20 mouse cellular contexts compared by ENCODE assay signal in the genomic region with DNA sequence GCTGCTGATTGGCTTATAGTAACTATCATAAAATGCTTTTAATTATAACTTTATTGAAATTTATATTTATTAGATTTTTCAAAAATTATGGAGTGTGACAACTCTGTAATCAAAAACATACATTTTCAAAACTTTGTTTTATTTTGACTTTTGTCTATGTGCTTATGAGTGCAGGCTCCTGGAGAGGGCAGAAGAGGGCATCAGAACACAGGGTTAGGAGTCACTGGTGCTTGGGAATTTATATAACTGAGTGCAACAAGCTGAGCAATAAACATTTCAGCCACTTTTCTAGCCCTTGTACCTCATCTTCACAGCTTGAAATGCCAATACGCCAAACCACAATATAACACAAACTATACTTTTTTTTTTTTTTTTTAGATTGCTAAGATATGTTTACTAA.
DNase-seq lines count a peak whose midpoint lies in the region; ATAC-seq and TF ChIP-seq lines count a peak whose summit lies in the region.
"Had no signal": no experiment of that assay in that cellular context is flagged by ENCODE, and none has a peak within 500 bp of the region (broad histone marks: within the 10 kb centered on the region; RNA-seq: fewer than 3 reads in every experiment).

No protein-coding gene starts in this region.

- no peaks in the 10 kb centered on the region for H3K4me1 ChIP-seq in embryonic facial prominence, embryonic 11.5 days (ENCODE audit: control insufficient read depth, insufficient read depth, low read length)
- no peaks in the 10 kb centered on the region for H3K4me1 ChIP-seq in embryonic facial prominence, embryonic 10.5 days
- no peaks in the 10 kb centered on the region for H3K4me1 ChIP-seq in lung, postnatal 0 days (ENCODE audit: insufficient read depth, low read depth, low read length)
- no peaks in the 10 kb centered on the region for H3K4me1 ChIP-seq in embryonic facial prominence, embryonic 14.5 days (ENCODE audit: control insufficient read depth, insufficient read depth, low read length)
- H3K4me1 ChIP-seq: hindbrain, embryonic 12.5 days; neural tube, embryonic 15.5 days; stomach, embryonic 15.5 days had no signal

- 61% methylated on average over 1 of the region's 1 CpGs for WGBS in embryonic facial prominence, embryonic 11.5 days
- WGBS in embryonic facial prominence, embryonic 10.5 days, result 76% methylated on average over 1 of the region's 1 CpGs
- WGBS in lung, postnatal 0 days, result 71% methylated on average over 1 of the region's 1 CpGs
- WGBS in embryonic facial prominence, embryonic 14.5 days, result 78% methylated on average over 1 of the region's 1 CpGs

- no peaks in the 10 kb centered on the region for H3K27me3 ChIP-seq in embryonic facial prominence, embryonic 11.5 days (ENCODE audit: control insufficient read depth, insufficient read depth, low read length)
- H3K27me3 ChIP-seq in embryonic facial prominence, embryonic 10.5 days (replicated peaks; ENCODE audit: low read depth, poor library complexity, severe bottlenecking), result no peaks in the 10 kb centered on the region
- H3K27me3 ChIP-seq in lung, postnatal 0 days (replicated peaks; ENCODE audit: insufficient read depth, low read length), result no peaks in the 10 kb centered on the region
- no peaks in the 10 kb centered on the region for H3K27me3 ChIP-seq in embryonic facial prominence, embryonic 14.5 days (replicated peaks; ENCODE audit: control insufficient read depth, insufficient read depth, low read length)
- H3K27me3 ChIP-seq: hindbrain, embryonic 12.5 days; neural tube, embryonic 15.5 days; stomach, embryonic 15.5 days had no signal

- H3K27ac ChIP-seq in embryonic facial prominence, embryonic 11.5 days (replicated peaks; ENCODE audit: low read depth, low read length), result no peak overlapping the region
- no peak overlapping the region for H3K27ac ChIP-seq in embryonic facial prominence, embryonic 10.5 days (replicated peaks)
- H3K27ac ChIP-seq in lung, postnatal 0 days (ENCODE audit: low read length), result no peak overlapping the region
- H3K27ac ChIP-seq in embryonic facial prominence, embryonic 14.5 days (replicated peaks; ENCODE audit: low read depth, low read length), result no peak overlapping the region
- H3K27ac ChIP-seq: hindbrain, embryonic 12.5 days; neural tube, embryonic 15.5 days; stomach, embryonic 15.5 days had no signal

- no peaks in the 10 kb centered on the region for H3K9me3 ChIP-seq in embryonic facial prominence, embryonic 11.5 days (replicated peaks; ENCODE audit: control insufficient read depth, low read length)
- H3K9me3 ChIP-seq in embryonic facial prominence, embryonic 10.5 days, result no peaks in the 10 kb centered on the region
- H3K9me3 ChIP-seq in lung, postnatal 0 days (ENCODE audit: low read length), result no peaks in the 10 kb centered on the region
- no peaks in the 10 kb centered on the region for H3K9me3 ChIP-seq in embryonic facial prominence, embryonic 14.5 days (ENCODE audit: control insufficient read depth, low read length)
- H3K9me3 ChIP-seq: hindbrain, embryonic 12.5 days; neural tube, embryonic 15.5 days; stomach, embryonic 15.5 days had no signal

- H3K9ac ChIP-seq in embryonic facial prominence, embryonic 11.5 days (replicated peaks; ENCODE audit: low read length), result no peak overlapping the region
- H3K9ac ChIP-seq in lung, postnatal 0 days (replicated peaks; ENCODE audit: low read depth), result no peak overlapping the region
- H3K9ac ChIP-seq in embryonic facial prominence, embryonic 14.5 days (ENCODE audit: low read depth, low read length), result no peak overlapping the region
- H3K9ac ChIP-seq: hindbrain, embryonic 12.5 days; lung, embryonic 14.5 days; neural tube, embryonic 15.5 days; stomach, embryonic 15.5 days had no signal

- no peak for ATAC-seq in embryonic facial prominence, embryonic 11.5 days (replicated peaks; ENCODE audit: insufficient number of reproducible peaks, low FRiP score, low TSS enrichment, low read depth)
- no peak for ATAC-seq in lung, postnatal 0 days
- no peak for ATAC-seq in embryonic facial prominence, embryonic 14.5 days (ENCODE audit: low read depth)
- ATAC-seq: intestine, embryonic 16.5 days had no signal

- DNase-seq in embryonic facial prominence, embryonic 11.5 days (ENCODE audit: low spot score), result peak; percentile 25
- no peak for DNase-seq in embryonic facial prominence, embryonic 10.5 days (ENCODE audit: low spot score)
- DNase-seq in lung, postnatal 0 days (ENCODE audit: low spot score), result no peak
- no peak for DNase-seq in lung, adult 18-20 months
- DNase-seq in ES-CJ7 (ENCODE audit: low read depth, low spot score), result peak; percentile 29
- peak; percentile 6 for DNase-seq in embryonic facial prominence, embryonic 14.5 days (ENCODE audit: low spot score)
- no peak for DNase-seq in kidney, adult 18-20 months
- DNase-seq in frontal cortex, postnatal 25 days (ENCODE audit: low spot score in 2 of 2), result no peak
- DNase-seq: B cell, adult 2 months; gastrocnemius, postnatal 36 days; kidney, postnatal 14 days; lung, embryonic 14.5 days; right cerebral cortex, adult 18-20 months; spleen, adult 18-20 months; thymus, postnatal 36 days had no signal

- H3K4me3 ChIP-seq in embryonic facial prominence, embryonic 11.5 days (ENCODE audit: low read depth, low read length), result no peak overlapping the region
- H3K4me3 ChIP-seq in embryonic facial prominence, embryonic 10.5 days, result no peak overlapping the region
- no peak overlapping the region for H3K4me3 ChIP-seq in lung, postnatal 0 days (ENCODE audit: low read depth, low read length)
- H3K4me3 ChIP-seq in embryonic facial prominence, embryonic 14.5 days (ENCODE audit: low read depth, low read length), result no peak overlapping the region
- H3K4me3 ChIP-seq: erythroblast, embryonic 14.5 days; hindbrain, embryonic 12.5 days; neural tube, embryonic 15.5 days; stomach, embryonic 15.5 days had no signal

- 0 out of 2 replicates have a peak, but pooled peaks have one; percentile 2 for TF ChIP-seq CTCF in lung, postnatal 0 days (IDR thresholded peaks at IDR 0.05)

- no peak overlapping the region for H3K4me2 ChIP-seq in embryonic facial prominence, embryonic 11.5 days (ENCODE audit: low read depth, low read length)
- H3K4me2 ChIP-seq in lung, postnatal 0 days (replicated peaks; ENCODE audit: low read depth, low read length), result no peak overlapping the region
- no peak overlapping the region for H3K4me2 ChIP-seq in embryonic facial prominence, embryonic 14.5 days (ENCODE audit: low read depth, low read length)
- H3K4me2 ChIP-seq: hindbrain, embryonic 12.5 days; lung, embryonic 14.5 days; neural tube, embryonic 15.5 days; stomach, embryonic 15.5 days had no signal

- no peaks in the 10 kb centered on the region for H3K36me3 ChIP-seq in embryonic facial prominence, embryonic 11.5 days (replicated peaks; ENCODE audit: control insufficient read depth, insufficient read depth, low read depth, low read length)
- H3K36me3 ChIP-seq in embryonic facial prominence, embryonic 10.5 days (replicated peaks), result no peaks in the 10 kb centered on the region
- H3K36me3 ChIP-seq in lung, postnatal 0 days (ENCODE audit: insufficient read depth, low read length), result no peaks in the 10 kb centered on the region
- H3K36me3 ChIP-seq in embryonic facial prominence, embryonic 14.5 days (ENCODE audit: control insufficient read depth, insufficient read depth, low read length), result no peaks in the 10 kb centered on the region
- H3K36me3 ChIP-seq: hindbrain, embryonic 12.5 days; neural tube, embryonic 15.5 days; stomach, embryonic 15.5 days had no signal

- TF ChIP-seq EP300 in lung, postnatal 0 days (IDR thresholded peaks at IDR 0.05), result no peak

Comparison
In these comparisons a context has a peak if more than half of its experiments do, and no peak if none do; other contexts are left out.
1. DNase-seq: peak in embryonic facial prominence, embryonic 11.5 days (single experiment), ES-CJ7 (single experiment) and embryonic facial prominence, embryonic 14.5 days (single experiment); none in embryonic facial prominence, embryonic 10.5 days (single experiment), lung, postnatal 0 days (single experiment), lung, adult 18-20 months (0 of 2), kidney, adult 18-20 months (single experiment) and frontal cortex, postnatal 25 days (0 of 2).